Mouse (Mus musculus) MN1 (cell line): ENCODE measurements around the gene Meaf6.

Source experiments
- DNase-seq: peaks from one replicate; pipeline ENCODE4 v3.0.0-alpha.2; 2016; ENCODE audit warnings: low spot score

Meaf6 gene

GRCm38 (mm10) chr4:125115710-125116089 lies 30.8 kb downstream of the Meaf6 start:
- DNase-seq: peak; percentile 29

GRCm38 (mm10) chr4:125116090-125116861 lies 31.3 kb downstream of the Meaf6 start:
- peak; percentile 66 for DNase-seq

GRCm38 (mm10) chr4:125116929-125117328 lies 32.0 kb downstream of the Meaf6 start:
- no peak for DNase-seq

GRCm38 (mm10) chr4:125117902-125118320 lies 33.0 kb downstream of the Meaf6 start:
- no peak for DNase-seq

- DNase-seq: no peak
Measured at GRCm38 (mm10) chr4:125119070-125119469, 34.1 kb downstream of the Meaf6 start.

- no peak for DNase-seq
Measured at GRCm38 (mm10) chr4:125119721-125120120, 34.8 kb downstream of the Meaf6 start.

GRCm38 (mm10) chr4:125122431-125123278 lies 37.7 kb downstream of the Meaf6 start:
- DNase-seq: peak; percentile 59

- DNase-seq: no peak
Measured at GRCm38 (mm10) chr4:125123279-125123671, 38.3 kb downstream of the Meaf6 start.

- no peak for DNase-seq
Measured at GRCm38 (mm10) chr4:125124424-125125209, 39.7 kb downstream of the Meaf6 start.

GRCm38 (mm10) chr4:125125361-125125921 lies 40.5 kb downstream of the Meaf6 start:
- no peak for DNase-seq

GRCm38 (mm10) chr4:125126186-125126585 lies 41.3 kb downstream of the Meaf6 start:
- no peak for DNase-seq

GRCm38 (mm10) chr4:125126761-125127160 lies 41.8 kb downstream of the Meaf6 start:
- no peak for DNase-seq

GRCm38 (mm10) chr4:125127305-125128084 lies 42.6 kb downstream of the Meaf6 start, which contains the start of gene Zc3h12a:
Gene Zc3h12a, minus strand, starts transcription at chr4:125127840.
- peak; percentile 81 for DNase-seq

- DNase-seq: peak; percentile 66
Measured at GRCm38 (mm10) chr4:125131493-125131892, 46.6 kb downstream of the Meaf6 start.

GRCm38 (mm10) chr4:125132394-125132793 lies 47.5 kb downstream of the Meaf6 start:
- peak; percentile 52 for DNase-seq

GRCm38 (mm10) chr4:125134192-125134591 lies 49.3 kb downstream of the Meaf6 start:
- no peak for DNase-seq

GRCm38 (mm10) chr4:125134631-125135030 lies 49.7 kb downstream of the Meaf6 start:
- DNase-seq: no peak

GRCm38 (mm10) chr4:125135076-125135855 lies 50.3 kb downstream of the Meaf6 start:
- DNase-seq: no peak

GRCm38 (mm10) chr4:125136303-125136888 lies 51.5 kb downstream of the Meaf6 start:
- DNase-seq: no peak

GRCm38 (mm10) chr4:125138321-125138720 lies 53.4 kb downstream of the Meaf6 start:
- no peak for DNase-seq
